In the genomic region with DNA sequence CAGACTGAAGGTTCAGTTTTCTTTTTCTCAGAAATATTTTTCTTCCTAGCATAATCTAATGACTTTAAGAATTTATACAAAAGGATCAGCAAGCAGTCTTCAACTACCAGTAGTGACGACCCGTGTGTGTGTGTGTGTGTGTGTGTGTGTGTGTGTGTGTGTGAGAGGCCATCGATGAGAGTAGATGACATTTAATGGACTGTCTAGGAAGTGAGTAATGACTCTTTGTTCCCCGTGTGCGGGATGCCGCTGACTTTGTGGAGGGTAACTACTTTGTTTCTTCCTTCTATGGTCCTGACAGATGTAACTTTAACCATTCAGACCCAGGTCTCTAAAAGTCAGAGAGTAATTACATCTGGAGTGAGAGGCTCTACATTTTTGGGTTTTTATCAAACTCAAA, we compare ENCODE assay signal across 9 mouse cellular contexts. TPM values are rescaled to one million over a fixed set of nuclear protein-coding genes. Genes with fewer than 3 reads are reported as not detected.
DNase-seq lines count a peak whose midpoint lies in the region; ATAC-seq lines count a peak whose summit lies in the region.
"Had no signal": no experiment of that assay in that cellular context is flagged by ENCODE, and none has a peak within 500 bp of the region (broad histone marks: within the 10 kb centered on the region; RNA-seq: fewer than 3 reads in every experiment).

No protein-coding gene starts in this region.

- intact Hi-C loops in left cerebral cortex, postnatal 4 days (cut with DNase I), result loop anchor here (10.0 kb wide), 1 partner anchor 241 kb away; no protein-coding TSS in a partner anchor

- ATAC-seq in kidney, embryonic 16.5 days (ENCODE audit: low FRiP score, low TSS enrichment), result no peak
- no peak for ATAC-seq in embryonic facial prominence, embryonic 15.5 days (ENCODE audit: insufficient number of reproducible peaks, low FRiP score, low TSS enrichment, low read depth)
- no peak for ATAC-seq in intestine, embryonic 15.5 days
- no peak for ATAC-seq in neural tube, embryonic 12.5 days (ENCODE audit: low FRiP score, low read depth)

- WGBS in kidney, embryonic 16.5 days, result 11% methylated on average over 6 of the region's 6 CpGs
- 29% methylated on average over 6 of the region's 6 CpGs for WGBS in embryonic facial prominence, embryonic 15.5 days
- 8% methylated on average over 6 of the region's 6 CpGs for WGBS in intestine, embryonic 15.5 days
- 9% methylated on average over 6 of the region's 6 CpGs for WGBS in neural tube, embryonic 12.5 days

- DNase-seq in kidney, postnatal 25 days, result no peak
- DNase-seq in left cerebral cortex, postnatal 4 days, result no peak
- DNase-seq in layer of hippocampus, postnatal 25 days (ENCODE audit: extremely low spot score in 1 of 2, low spot score in 1 of 2), result no peak
- no peak for DNase-seq in ovary, postnatal 14 days (ENCODE audit: low spot score)

- no peak overlapping the region for H3K27ac ChIP-seq in kidney, embryonic 16.5 days (ENCODE audit: low read length)
- no peak overlapping the region for H3K27ac ChIP-seq in embryonic facial prominence, embryonic 15.5 days (replicated peaks)
- no peak overlapping the region for H3K27ac ChIP-seq in intestine, embryonic 15.5 days
- no peak overlapping the region for H3K27ac ChIP-seq in neural tube, embryonic 12.5 days

- peaks cover 14% of the 10 kb centered on the region for H3K4me1 ChIP-seq in kidney, embryonic 16.5 days (ENCODE audit: insufficient read depth, low read length)
- peaks cover 14% of the 10 kb centered on the region for H3K4me1 ChIP-seq in embryonic facial prominence, embryonic 15.5 days
- H3K4me1 ChIP-seq in intestine, embryonic 15.5 days (replicated peaks), result peaks cover 16% of the 10 kb centered on the region
- H3K4me1 ChIP-seq in neural tube, embryonic 12.5 days, result peaks cover 17% of the 10 kb centered on the region

- H3K4me3 ChIP-seq in kidney, embryonic 16.5 days (ENCODE audit: low read length), result peak overlapping the region; percentile 93
- H3K4me3 ChIP-seq in embryonic facial prominence, embryonic 15.5 days (replicated peaks), result peak overlapping the region; percentile 90
- peak overlapping the region; percentile 59 for H3K4me3 ChIP-seq in intestine, embryonic 15.5 days (replicated peaks)
- H3K4me3 ChIP-seq in neural tube, embryonic 12.5 days, result peak overlapping the region; percentile 70
- H3K4me3 ChIP-seq: erythroblast, embryonic 14.5 days had no signal

- no peak overlapping the region; the same call in 1 of the 2 replicates for H3K9ac ChIP-seq in kidney, embryonic 16.5 days (replicated peaks; ENCODE audit: low read length)
- H3K9ac ChIP-seq in embryonic facial prominence, embryonic 15.5 days, result no peak overlapping the region
- H3K9ac ChIP-seq in intestine, embryonic 15.5 days, result peak overlapping the region; percentile 84; the same call in 1 of the 2 replicates
- H3K9ac ChIP-seq in neural tube, embryonic 12.5 days, result peak overlapping the region; percentile 91

- peak overlapping the region; percentile 69 for H3K4me2 ChIP-seq in kidney, embryonic 16.5 days (replicated peaks; ENCODE audit: low read depth, low read length)
- peak overlapping the region; percentile 82 for H3K4me2 ChIP-seq in embryonic facial prominence, embryonic 15.5 days (replicated peaks)
- peak overlapping the region; percentile 89 for H3K4me2 ChIP-seq in intestine, embryonic 15.5 days (replicated peaks)
- peak overlapping the region; percentile 79 for H3K4me2 ChIP-seq in neural tube, embryonic 12.5 days (replicated peaks)

- H3K9me3 ChIP-seq in kidney, embryonic 16.5 days (ENCODE audit: low read length), result no peaks in the 10 kb centered on the region
- no peaks in the 10 kb centered on the region for H3K9me3 ChIP-seq in embryonic facial prominence, embryonic 15.5 days (replicated peaks)
- H3K9me3 ChIP-seq in intestine, embryonic 15.5 days, result no peaks in the 10 kb centered on the region
- no peaks in the 10 kb centered on the region for H3K9me3 ChIP-seq in neural tube, embryonic 12.5 days

- no peaks in the 10 kb centered on the region for H3K36me3 ChIP-seq in kidney, embryonic 16.5 days (ENCODE audit: insufficient read depth, low read length)
- H3K36me3 ChIP-seq in embryonic facial prominence, embryonic 15.5 days, result no peaks in the 10 kb centered on the region
- no peaks in the 10 kb centered on the region for H3K36me3 ChIP-seq in intestine, embryonic 15.5 days
- H3K36me3 ChIP-seq in neural tube, embryonic 12.5 days, result no peaks in the 10 kb centered on the region

- no peaks in the 10 kb centered on the region for H3K27me3 ChIP-seq in kidney, embryonic 16.5 days (ENCODE audit: insufficient read depth, low read length)
- H3K27me3 ChIP-seq in embryonic facial prominence, embryonic 15.5 days, result no peaks in the 10 kb centered on the region
- no peaks in the 10 kb centered on the region for H3K27me3 ChIP-seq in intestine, embryonic 15.5 days (replicated peaks)
- no peaks in the 10 kb centered on the region for H3K27me3 ChIP-seq in neural tube, embryonic 12.5 days (replicated peaks)

RNA-seq across cellular contexts. Expression of a gene that starts 2.3 kb away (rescaled TPM):
- polyA plus RNA-seq in kidney, embryonic 16.5 days (2015; fragmentation: Nextera tagmentation; extraction: Ambion mirVana), result 29.2 and 34.9 TPM in 2 replicates
- 29.6 and 34.3 TPM in 2 replicates for polyA plus RNA-seq in embryonic facial prominence, embryonic 15.5 days (2015; fragmentation: Nextera tagmentation; extraction: Ambion mirVana)
- 37.9 and 40.5 TPM in 2 replicates for polyA plus RNA-seq in intestine, embryonic 15.5 days (2015; fragmentation: Nextera tagmentation; extraction: Ambion mirVana)
- polyA plus RNA-seq in neural tube, embryonic 12.5 days (2016; fragmentation: Nextera tagmentation; extraction: Ambion mirVana), result 66.7 and 76.8 TPM in 2 replicates
- total RNA-seq in left cerebral cortex, postnatal 4 days (2021), result 10 to 100 TPM; 78.1 to 87.2 TPM
- total RNA-seq in layer of hippocampus, postnatal 25 days (2021), result 10 to 100 TPM; 85.9 to 94.3 TPM

Comparison
In these comparisons a context has a peak if more than half of its experiments do, and no peak if none do; other contexts are left out.
1. H3K9ac ChIP-seq: peak in intestine, embryonic 15.5 days (single experiment) and neural tube, embryonic 12.5 days (single experiment); none in kidney, embryonic 16.5 days (single experiment) and embryonic facial prominence, embryonic 15.5 days (single experiment).
2. Peak in every context shown above with its lines, with median percentiles within 50 percentile points of each other: H3K4me2 ChIP-seq and H3K4me3 ChIP-seq.